Mouse (Mus musculus) spleen, adult 2 months (tissue): ENCODE data around the gene Saysd1. TPM values are rescaled to one million over a fixed set of nuclear protein-coding genes. Genes with fewer than 3 reads are reported as not detected.

Experiments
- DNase-seq, 2 experiments: peaks; one replicate each; pipeline versions ENCODE4 v3.0.0 to v3.0.0-alpha.2; 2012 to 2021; ENCODE audit warnings: low spot score in 2 of 2, low read depth in 1 of 2
- H3K27ac ChIP-seq: fragments of 200-500 bp; 2 replicates; pipeline ENCODE4 v1.5.1; 2012; ENCODE audit warnings: low read length, inconsistent platforms; ENCODE audit not compliant: insufficient read depth
- H3K27me3 ChIP-seq: fragments of 200-500 bp; 2 replicates; pipeline ENCODE4 v1.6.1; 2012; ENCODE audit warnings: mild to moderate bottlenecking, moderate library complexity, low read length, inconsistent platforms; ENCODE audit not compliant: control insufficient read depth, insufficient read depth
- H3K36me3 ChIP-seq: fragments of 200-500 bp; 2 replicates; pipeline ENCODE4 v1.6.1; 2012; ENCODE audit warnings: mild to moderate bottlenecking, low read length, inconsistent platforms; ENCODE audit not compliant: control insufficient read depth, insufficient read depth
- H3K4me1 ChIP-seq: fragments of 200-500 bp; 2 replicates; pipeline ENCODE4 v1.6.1; 2011; ENCODE audit warnings: inconsistent platforms; ENCODE audit not compliant: control insufficient read depth, insufficient read depth, insufficient read length
- H3K4me3 ChIP-seq: fragments of 200-500 bp; 2 replicates; pipeline ENCODE4 v1.5.1; 2011; ENCODE audit warnings: mild to moderate bottlenecking, inconsistent platforms; ENCODE audit not compliant: insufficient read depth, insufficient read length; ENCODE audit errors: extremely low read depth
- CTCF ChIP-seq: fragments of 200-500 bp; IDR thresholded peaks from 2 replicates; pipeline ENCODE4 v1.5.1; 2011; ENCODE audit warnings: mild to moderate bottlenecking, inconsistent platforms; ENCODE audit not compliant: insufficient read depth, insufficient read length, insufficient replicate concordance; ENCODE audit errors: extremely low read depth
- POLR2A ChIP-seq: fragments of 200-500 bp; IDR thresholded peaks from 2 replicates; pipeline ENCODE4 v1.6.1; 2011; ENCODE audit warnings: low read depth, low read length, inconsistent platforms
- WGBS: fragments of 180-500 bp; shearing (Covaris S2); methylation state at CpG from one replicate; pipeline ENCODE4 v1.1.7; 2018; 5-methylcytosine and 5-hydroxymethylcytosine counted together
- polyA plus RNA-seq: library from polyadenylated mRNA; depleted of rRNA; stranded (reverse); fragments of >200 nt; gene quantifications from 2 replicates; pipeline ENCODE4 v1.2.3, GENCODE M21; 2012

The Saysd1 gene
- polyA plus RNA-seq, 1 experiment = 6.1 TPM

DNA sequence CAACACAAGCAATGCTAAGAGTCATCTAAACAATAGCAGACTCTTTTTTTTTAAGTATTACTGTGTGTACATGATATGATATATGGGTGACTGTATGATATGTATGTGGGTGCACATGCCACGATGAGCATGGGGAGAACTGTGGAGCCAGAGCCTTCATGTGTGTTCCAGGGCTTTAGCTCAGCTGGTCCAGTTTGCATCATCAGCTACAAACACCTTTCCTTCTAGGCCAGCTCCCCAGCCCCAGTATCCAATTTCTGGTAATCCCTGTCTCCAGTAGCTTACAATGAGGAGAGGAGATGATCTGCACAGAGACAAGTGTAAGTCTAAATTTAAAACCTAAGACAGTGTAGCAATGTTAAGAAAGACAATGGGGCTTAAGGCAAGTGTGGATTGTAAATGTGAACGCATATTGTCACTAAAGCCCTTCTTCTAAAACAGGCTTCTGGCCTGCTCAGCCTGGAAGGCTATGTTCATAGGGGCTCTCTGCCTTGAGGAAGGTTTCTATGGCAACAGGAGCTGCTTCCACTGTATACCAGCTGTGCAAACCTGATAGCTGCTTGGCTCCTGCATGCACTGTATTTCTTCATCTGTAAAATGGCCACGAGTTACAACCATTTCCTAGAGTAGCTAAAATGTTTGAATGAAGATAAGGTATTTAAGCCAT, 90.4 kb downstream of the Saysd1 start:
- no peaks in the 10 kb centered on the region for H3K36me3 ChIP-seq
- whole genome bisulfite sequencing = 81% methylated on average over 3 of the region's 3 CpGs
- H3K27me3 ChIP-seq = no peaks in the 10 kb centered on the region
- no peak overlapping the region for H3K4me3 ChIP-seq
- TF ChIP-seq POLR2A = no peak
- no peak for TF ChIP-seq CTCF
- H3K4me1 ChIP-seq = no peaks in the 10 kb centered on the region
- H3K27ac ChIP-seq = no peak overlapping the region
- no peak for DNase-seq

DNA sequence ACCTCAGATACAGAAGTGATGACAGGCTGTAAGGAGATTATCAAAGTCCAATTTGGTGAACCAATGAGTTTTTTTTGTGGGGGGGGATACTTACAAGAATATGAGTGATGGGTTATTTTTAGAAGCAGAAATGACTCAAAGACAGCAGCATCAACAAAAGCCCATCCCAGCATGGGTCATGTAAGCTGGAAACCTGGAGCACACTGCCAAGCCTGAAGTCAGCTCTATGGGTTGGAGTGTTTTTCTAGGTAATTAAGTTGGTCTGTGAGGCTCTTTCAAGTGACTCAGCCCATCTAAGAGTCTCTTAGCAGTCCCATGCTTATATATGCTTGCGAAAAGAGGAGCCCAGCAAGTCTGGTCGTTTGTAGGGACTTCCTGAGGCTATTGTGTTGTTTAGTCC, 91.0 kb downstream of the Saysd1 start:
- WGBS = 66% methylated on average over 2 of the region's 2 CpGs
- Histone ChIP-seq H3K4me3 (no peak overlapping the region), H3K4me1 (no peaks in the 10 kb centered on the region), H3K27me3 (no peaks in the 10 kb centered on the region), H3K36me3 (no peaks in the 10 kb centered on the region), H3K27ac (no peak overlapping the region)
- no peak for DNase-seq
- TF ChIP-seq POLR2A (no peak), CTCF (no peak)

DNA sequence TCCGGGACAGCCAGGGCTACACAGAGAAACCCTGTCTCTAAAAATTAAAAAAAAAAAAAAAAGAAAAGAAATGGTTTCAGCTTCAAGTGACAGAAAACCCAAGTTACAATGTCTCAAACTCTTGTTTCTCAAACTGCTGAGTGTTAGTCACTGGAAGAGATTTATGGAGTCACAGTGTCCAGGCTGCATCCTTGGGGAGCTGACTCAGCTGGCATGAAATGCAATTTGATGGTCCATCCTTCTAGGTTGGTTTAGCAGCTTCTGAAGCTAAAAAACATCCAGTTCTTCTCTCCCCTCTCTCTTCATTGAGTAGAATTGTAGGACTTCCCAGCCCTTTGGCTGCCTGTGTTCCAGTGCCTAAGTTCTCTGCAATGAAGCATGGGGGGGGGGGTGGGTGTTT, 94.3 kb downstream of the Saysd1 start:
- H3K4me3 ChIP-seq = no peak overlapping the region
- no peaks in the 10 kb centered on the region for H3K36me3 ChIP-seq
- H3K4me1 ChIP-seq = no peaks in the 10 kb centered on the region
- 88% methylated on average over 1 of the region's 1 CpGs for WGBS
- no peak for DNase-seq
- no peaks in the 10 kb centered on the region for H3K27me3 ChIP-seq
- TF ChIP-seq POLR2A (no peak), CTCF (no peak)
- no peak overlapping the region for H3K27ac ChIP-seq

DNA sequence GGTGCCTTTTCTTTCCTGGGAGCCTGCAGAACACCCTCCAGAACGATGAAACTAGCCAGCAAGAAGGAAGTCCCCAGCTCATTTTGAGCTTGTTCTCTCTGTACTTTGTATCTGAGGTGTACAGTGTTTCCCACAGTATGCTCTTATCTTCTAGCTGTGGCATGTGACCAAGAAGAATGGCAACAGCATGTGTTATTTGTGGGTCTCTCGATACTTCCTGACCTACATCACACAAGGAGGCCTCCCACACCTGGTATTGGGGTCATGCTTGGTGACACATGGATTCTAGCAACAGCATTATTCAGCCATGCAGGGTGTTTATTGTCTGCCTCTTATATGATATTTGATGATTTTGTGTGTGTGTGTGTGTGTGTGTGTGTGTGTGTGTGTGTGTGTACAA, 96.5 kb downstream of the Saysd1 start:
- H3K27ac ChIP-seq = no peak overlapping the region
- no peak overlapping the region for H3K4me3 ChIP-seq
- no peaks in the 10 kb centered on the region for H3K36me3 ChIP-seq
- TF ChIP-seq POLR2A (no peak), CTCF (no peak)
- H3K4me1 ChIP-seq = no peaks in the 10 kb centered on the region
- DNase-seq = no peak
- H3K27me3 ChIP-seq = no peaks in the 10 kb centered on the region
- 22% methylated on average over 2 of the region's 2 CpGs for WGBS

DNA sequence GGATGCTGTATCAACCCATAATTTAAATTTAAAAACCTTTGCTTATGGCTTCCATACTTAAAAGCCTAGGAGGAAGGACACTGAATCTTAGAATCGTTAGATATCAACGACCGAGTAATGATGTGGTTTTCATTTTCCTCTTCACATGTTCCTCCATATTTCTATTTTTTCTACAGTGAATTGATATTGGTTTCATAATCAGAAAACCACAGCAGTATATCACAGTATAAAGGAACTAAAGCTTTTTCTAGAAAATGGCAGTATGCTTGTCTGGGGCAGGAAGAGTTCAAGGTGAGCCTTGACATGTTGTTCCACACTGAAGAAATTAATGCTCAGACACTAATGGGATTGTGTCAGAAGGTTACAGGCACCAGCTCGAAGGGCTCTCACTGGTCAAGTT, 97.4 kb downstream of the Saysd1 start:
- Histone ChIP-seq H3K4me3 (no peak overlapping the region), H3K27me3 (no peaks in the 10 kb centered on the region), H3K27ac (no peak overlapping the region), H3K36me3 (no peaks in the 10 kb centered on the region), H3K4me1 (no peaks in the 10 kb centered on the region)
- TF ChIP-seq POLR2A (no peak), CTCF (no peak)
- no peak for DNase-seq
- WGBS = 40% methylated on average over 4 of the region's 4 CpGs

DNA sequence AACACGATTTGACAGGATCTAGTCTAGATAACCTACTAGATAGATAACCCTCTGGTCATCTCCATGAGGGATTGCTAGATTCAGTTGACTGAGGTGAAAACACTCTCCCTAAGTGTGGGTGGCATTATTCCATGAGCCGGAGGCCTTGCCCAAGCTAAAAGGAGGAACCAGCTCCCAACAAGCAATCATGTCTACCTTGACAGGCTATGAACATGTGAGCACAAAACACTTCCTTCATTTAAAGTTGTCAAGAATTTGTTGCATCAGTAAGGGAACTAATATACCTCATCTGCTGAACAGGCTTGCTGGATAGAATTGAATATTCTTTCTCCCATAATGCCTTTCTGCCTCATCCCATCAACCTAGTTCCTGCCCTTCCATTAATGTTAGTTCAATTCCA, 98.5 kb downstream of the Saysd1 start:
- no peak for DNase-seq
- 92% methylated on average over 2 of the region's 2 CpGs for WGBS
- H3K27me3 ChIP-seq = no peaks in the 10 kb centered on the region
- no peak overlapping the region for H3K4me3 ChIP-seq
- TF ChIP-seq POLR2A (no peak), CTCF (no peak)
- no peak overlapping the region for H3K27ac ChIP-seq
- H3K4me1 ChIP-seq = peaks cover under 1% of the 10 kb centered on the region; the same call in 1 of the 2 replicates
- no peaks in the 10 kb centered on the region for H3K36me3 ChIP-seq

DNA sequence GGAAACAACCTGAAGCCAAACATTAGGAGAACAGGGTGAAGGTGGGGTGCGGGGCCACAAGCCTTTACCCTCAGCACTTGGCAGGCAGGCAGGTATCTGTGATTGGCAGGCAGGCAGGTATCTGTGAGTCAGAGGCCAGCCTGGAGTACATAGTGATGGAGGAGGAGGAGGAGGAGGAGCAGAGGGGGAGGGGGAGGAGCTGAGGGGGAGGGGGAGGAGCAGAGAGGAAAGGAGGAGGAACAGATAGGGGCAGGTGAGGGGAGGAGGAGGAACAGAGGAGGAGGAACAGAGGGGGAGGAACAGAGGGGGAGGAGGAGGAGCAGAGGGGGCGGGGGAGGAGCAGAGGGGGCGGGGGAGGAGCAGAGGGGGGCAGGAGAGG, 105.6 kb downstream of the Saysd1 start:
- TF ChIP-seq POLR2A (no peak), CTCF (no peak)
- Histone ChIP-seq H3K27me3 (no peaks in the 10 kb centered on the region), H3K4me1 (peaks cover 4% of the 10 kb centered on the region; the same call in 1 of the 2 replicates), H3K36me3 (no peaks in the 10 kb centered on the region), H3K4me3 (no peak overlapping the region), H3K27ac (no peak overlapping the region)
- no peak for DNase-seq
- 61% methylated on average over 3 of the region's 3 CpGs for WGBS
